Comparison of ENCODE assay signal across 8 mouse cellular contexts in genomic region chr5:105654237-105655063, GRCm38 (mm10). TPM values are rescaled to one million over a fixed set of nuclear protein-coding genes. Genes with fewer than 3 reads are reported as not detected.
DNase-seq lines count a peak whose midpoint lies in the region; ATAC-seq lines count a peak whose summit lies in the region.

No protein-coding gene starts in this region.

- no peaks in the 10 kb centered on the region for H3K27me3 ChIP-seq in intestine, embryonic 14.5 days (replicated peaks; ENCODE audit: control insufficient read depth, insufficient read depth, low read length)

- peak; percentile 70 for ATAC-seq in intestine, embryonic 14.5 days (replicated peaks; ENCODE audit: low FRiP score, low TSS enrichment, low read depth)

- H3K4me1 ChIP-seq in intestine, embryonic 14.5 days (replicated peaks; ENCODE audit: control insufficient read depth, insufficient read depth, low read length), result 0 out of 2 replicates have a peak, but pooled peaks cover 3% of the 10 kb centered on the region

- WGBS in intestine, embryonic 14.5 days, result 26% methylated on average over 15 of the region's 15 CpGs

- H3K9me3 ChIP-seq in intestine, embryonic 14.5 days (ENCODE audit: control insufficient read depth, low read length), result no peaks in the 10 kb centered on the region

- no peaks in the 10 kb centered on the region for H3K36me3 ChIP-seq in intestine, embryonic 14.5 days (ENCODE audit: control insufficient read depth, insufficient read depth, low read length)

- no peak overlapping the region for H3K4me3 ChIP-seq in intestine, embryonic 14.5 days (ENCODE audit: low read depth, low read length)

- no peak overlapping the region for H3K9ac ChIP-seq in intestine, embryonic 14.5 days (ENCODE audit: low read length)

- peak; percentile 83 to 85 for DNase-seq in adrenal gland, adult 18-20 months (ENCODE audit: low spot score in 2 of 2)
- peak; percentile 87 for DNase-seq in embryo, embryonic 10.5 days (ENCODE audit: low spot score)
- DNase-seq in gastrocnemius, postnatal 25 days, result peak; percentile 68
- DNase-seq in intestine, embryonic 14.5 days (ENCODE audit: low spot score), result peak; percentile 90
- peak; percentile 84 to 91 for DNase-seq in left cerebral cortex, postnatal 14 days (ENCODE audit: low spot score in 2 of 2)
- DNase-seq in mesoderm, embryonic 11.5 days (ENCODE audit: low read depth, low spot score), result peak; percentile 79
- peak; percentile 76 for DNase-seq in right cerebral cortex, postnatal 25 days
- peak; percentile 63 to 84 for DNase-seq in urinary bladder, postnatal 4 days (ENCODE audit: low spot score in 2 of 2)

- no peak overlapping the region for H3K4me2 ChIP-seq in intestine, embryonic 14.5 days (ENCODE audit: low read length)

- H3K27ac ChIP-seq in intestine, embryonic 14.5 days (ENCODE audit: low read depth), result no peak overlapping the region

- intact Hi-C loops in left cerebral cortex, postnatal 14 days (cut with DNase I), result loop anchor here (1.0 to 5.0 kb wide), 3 partner anchors 135 to 250 kb away; partner anchors contain the start of gene Lrrc8c

RNA-seq across cellular contexts. Expression of gene Lrrc8d, which starts 45.3 kb away (rescaled TPM):
- total RNA-seq in adrenal gland, adult 18-20 months (2021), result 100 to 1,000 TPM in 1 of 2 experiments, 10 to 100 TPM in 1; 81.3 to 105 TPM
- 1 to 10 TPM; 4.5 to 4.7 TPM for total RNA-seq in gastrocnemius, postnatal 25 days (2021)
- polyA plus RNA-seq in intestine, embryonic 14.5 days (2014; fragmentation: Nextera tagmentation; extraction: Ambion mirVana), result 17.3 and 19.2 TPM in 2 replicates
- total RNA-seq in left cerebral cortex, postnatal 14 days (2021), result 10 to 100 TPM; 34.9 to 45.6 TPM

Comparison
In these comparisons a context has a peak if more than half of its experiments do, and no peak if none do; other contexts are left out.
1. RNA of gene Lrrc8d, which starts 45.3 kb away (total RNA-seq): 81.3 to 105 TPM in adrenal gland, adult 18-20 months and 34.9 to 45.6 TPM in left cerebral cortex, postnatal 14 days; 4.5 to 4.7 TPM in gastrocnemius, postnatal 25 days; every median in the first group is over 4 times any median in the second.
2. Peak in every context shown above with its lines, with median percentiles within 50 percentile points of each other: DNase-seq.